Mouse (Mus musculus) neural tube, embryonic 12.5 days (tissue): ENCODE data around the gene Ccdc107. TPM values are rescaled to one million over a fixed set of nuclear protein-coding genes. Genes with fewer than 3 reads are reported as not detected.

Experiments used
- ATAC-seq: fragments of 200-750 bp; cut with Nextera tagmentation; 2 replicates; pipeline ENCODE4 v1.8.0; 2017; ENCODE audit warnings: low read depth, mild to moderate bottlenecking, moderate TSS enrichment, moderate library complexity; ENCODE audit not compliant: low FRiP score
- H3K27ac ChIP-seq: fragments of 300-500 bp; sonication (generic); 2 replicates; pipeline ENCODE4 v1.5.1; 2016
- H3K27me3 ChIP-seq: fragments of 300-500 bp; sonication (generic); replicated peaks from 2 replicates; pipeline ENCODE4 v1.6.1; 2016; ENCODE audit warnings: mild to moderate bottlenecking
- H3K36me3 ChIP-seq: fragments of 300-500 bp; sonication (generic); 2 replicates; pipeline ENCODE4 v1.6.1; 2016; ENCODE audit warnings: mild to moderate bottlenecking
- H3K4me1 ChIP-seq: fragments of 300-500 bp; sonication (generic); 2 replicates; pipeline ENCODE4 v1.6.1; 2016
- H3K4me2 ChIP-seq: fragments of 300-500 bp; sonication (generic); replicated peaks from 2 replicates; pipeline ENCODE4 v1.6.1; 2016; ENCODE audit warnings: mild to moderate bottlenecking
- H3K4me3 ChIP-seq: fragments of 300-500 bp; sonication (generic); 2 replicates; pipeline ENCODE4 v1.5.1; 2016
- H3K9ac ChIP-seq: fragments of 300-500 bp; sonication (generic); 2 replicates; pipeline ENCODE4 v1.6.1; 2016; ENCODE audit warnings: mild to moderate bottlenecking
- H3K9me3 ChIP-seq: fragments of 300-500 bp; sonication (generic); 2 replicates; pipeline ENCODE4 v1.6.1; 2016; ENCODE audit warnings: mild to moderate bottlenecking
- WGBS: fragments of 180-500 bp; shearing (Covaris S2); methylation state at CpG from one replicate; pipeline ENCODE4 v1.1.7; 2016; 5-methylcytosine and 5-hydroxymethylcytosine counted together
- polyA plus RNA-seq: library from polyadenylated mRNA; unstranded; fragments of >200 nt; fragmentation: Nextera tagmentation; extraction: Ambion mirVana; gene quantifications from 2 replicates; pipeline ENCODE4 v1.2.1, GENCODE M21; 2016

Gene Ccdc107
- polyA plus RNA-seq, 1 experiment from 2014 or later = 54.6 TPM

GRCm38 (mm10) chr4:43504269-43504668 lies 11.6 kb downstream of the Ccdc107 start:
- ATAC-seq = no peak
- H3K27me3 ChIP-seq = peaks cover 34% of the 10 kb centered on the region

GRCm38 (mm10) chr4:43506074-43506473 lies 13.4 kb downstream of the Ccdc107 start:
- Histone ChIP-seq H3K4me3 (no peak overlapping the region), H3K9ac (no peak overlapping the region), H3K4me2 (no peak overlapping the region), H3K4me1 (peaks cover 17% of the 10 kb centered on the region), H3K27me3 (peaks cover 36% of the 10 kb centered on the region), H3K27ac (no peak overlapping the region), H3K9me3 (no peaks in the 10 kb centered on the region), H3K36me3 (no peaks in the 10 kb centered on the region)
- ATAC-seq = no peak
- 69% methylated on average over 8 of the region's 8 CpGs for WGBS

More at GRCm38 (mm10) chr4:43504269-43504668, 11.6 kb downstream of the Ccdc107 start:
- Histone ChIP-seq H3K4me2 (no peak overlapping the region), H3K4me3 (no peak overlapping the region), H3K9me3 (no peaks in the 10 kb centered on the region), H3K36me3 (no peaks in the 10 kb centered on the region), H3K9ac (no peak overlapping the region), H3K4me1 (peaks cover 16% of the 10 kb centered on the region), H3K27ac (no peak overlapping the region)
- 86% methylated on average over 4 of the region's 4 CpGs for WGBS

GRCm38 (mm10) chr4:43506536-43507185 lies 14.0 kb downstream of the Ccdc107 start, which contains the start of gene Car9:
TSS of gene Car9 (plus strand) at chr4:43506966.
- 61% methylated on average over 9 of the region's 9 CpGs for WGBS
- no peaks in the 10 kb centered on the region for H3K9me3 ChIP-seq
- H3K36me3 ChIP-seq = no peaks in the 10 kb centered on the region
- ATAC-seq = no peak
- H3K9ac ChIP-seq = no peak within 1 kb of the TSS
- H3K27ac ChIP-seq = no peak within 1 kb of the TSS
- H3K4me2 ChIP-seq = peak within 1 kb of the TSS; percentile 59
- H3K4me1 ChIP-seq = peaks cover 17% of the 10 kb centered on the region
- peaks cover 36% of the 10 kb centered on the region for H3K27me3 ChIP-seq
- no peak within 1 kb of the TSS for H3K4me3 ChIP-seq

DNA sequence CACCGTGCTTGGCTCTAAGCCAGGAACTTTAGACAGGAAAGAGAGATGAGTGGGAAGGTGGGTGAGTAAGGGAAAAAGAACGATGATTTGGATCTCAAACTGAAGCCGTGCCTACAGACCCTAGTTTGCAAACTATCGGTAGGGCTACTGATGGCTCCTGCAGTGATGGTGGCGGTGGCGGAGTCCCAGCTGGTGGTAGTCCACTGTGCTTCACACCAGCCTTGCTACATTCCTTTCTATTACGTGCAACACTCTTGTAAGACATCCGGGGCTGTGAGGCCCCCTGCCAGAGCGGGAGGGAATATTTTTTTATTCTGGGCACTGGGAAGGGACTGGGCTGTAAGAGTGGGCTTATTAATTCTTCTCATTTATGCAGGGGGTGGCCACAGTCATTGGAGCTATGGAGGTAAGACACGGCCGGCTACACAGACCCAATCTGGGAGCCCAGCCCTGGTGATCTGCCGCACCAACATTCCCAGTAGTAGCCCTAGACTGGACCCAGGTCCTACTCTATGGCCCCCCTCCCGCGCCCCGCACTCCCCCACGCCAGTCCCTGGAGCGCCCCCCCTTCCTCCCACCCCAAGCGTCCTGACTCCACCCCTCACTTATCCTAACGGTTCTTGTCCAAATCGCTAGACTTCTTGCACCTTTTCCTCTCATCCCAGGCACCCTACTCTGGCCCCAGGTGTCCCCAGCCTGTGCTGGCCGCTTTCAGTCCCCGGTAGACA lies 15.4 kb downstream of the Ccdc107 start:
- H3K4me2 ChIP-seq = peak overlapping the region; percentile 59
- H3K9me3 ChIP-seq = no peaks in the 10 kb centered on the region
- no peak overlapping the region for H3K27ac ChIP-seq
- H3K4me3 ChIP-seq = peak overlapping the region; percentile 23
- H3K27me3 ChIP-seq = peaks cover 31% of the 10 kb centered on the region
- 10% methylated on average over 22 of the region's 22 CpGs for WGBS
- H3K36me3 ChIP-seq = no peaks in the 10 kb centered on the region
- peak overlapping the region; percentile 35; the same call in 1 of the 2 replicates for H3K9ac ChIP-seq
- H3K4me1 ChIP-seq = peaks cover 17% of the 10 kb centered on the region
- ATAC-seq = no peak; the same call in 1 of the 2 replicates

DNA sequence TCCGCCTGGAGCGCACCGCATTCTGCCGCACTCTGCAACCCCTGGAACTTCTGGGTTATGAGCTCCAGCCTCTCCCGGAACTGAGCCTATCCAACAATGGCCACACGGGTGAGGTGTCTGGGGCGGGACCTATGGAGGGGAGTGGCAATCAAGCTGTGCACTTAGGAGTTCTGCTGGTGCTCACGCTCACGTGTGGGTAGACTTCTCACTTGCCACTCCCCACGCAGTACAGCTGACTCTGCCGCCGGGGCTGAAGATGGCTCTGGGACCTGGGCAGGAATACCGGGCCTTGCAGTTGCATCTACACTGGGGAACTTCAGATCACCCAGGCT lies 15.9 kb downstream of the Ccdc107 start:
- H3K9ac ChIP-seq = peak overlapping the region; percentile 35; the same call in 1 of the 2 replicates
- peak overlapping the region; percentile 23 for H3K4me3 ChIP-seq
- H3K27me3 ChIP-seq = peaks cover 31% of the 10 kb centered on the region
- 10% methylated on average over 13 of the region's 13 CpGs for WGBS
- peaks cover 17% of the 10 kb centered on the region for H3K4me1 ChIP-seq
- no peak overlapping the region for H3K27ac ChIP-seq
- H3K36me3 ChIP-seq = no peaks in the 10 kb centered on the region
- no peaks in the 10 kb centered on the region for H3K9me3 ChIP-seq
- peak overlapping the region; percentile 59 for H3K4me2 ChIP-seq
- ATAC-seq = peak; percentile 37

DNA sequence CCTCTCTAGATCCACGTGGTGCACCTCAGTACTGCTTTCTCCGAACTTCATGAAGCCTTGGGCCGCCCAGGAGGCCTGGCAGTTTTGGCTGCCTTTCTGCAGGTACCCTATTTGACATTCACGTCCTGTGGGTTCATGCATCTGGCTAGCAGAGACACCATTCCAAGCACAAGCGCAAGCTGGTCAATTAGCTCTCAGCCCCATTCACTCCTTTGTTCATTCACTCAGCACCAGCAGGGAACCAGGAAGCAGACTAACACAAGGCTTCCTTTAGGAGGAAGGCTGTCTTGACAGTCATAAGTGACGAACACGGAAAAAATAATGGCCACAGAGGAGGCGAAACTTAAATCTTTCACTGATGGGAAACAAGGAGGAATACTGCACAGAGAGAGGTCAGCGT lies 16.4 kb downstream of the Ccdc107 start:
- Histone ChIP-seq H3K27me3 (peaks cover 31% of the 10 kb centered on the region), H3K4me1 (peaks cover 17% of the 10 kb centered on the region), H3K27ac (no peak overlapping the region), H3K9me3 (no peaks in the 10 kb centered on the region), H3K36me3 (no peaks in the 10 kb centered on the region), H3K9ac (no peak overlapping the region), H3K4me2 (peak overlapping the region; percentile 59), H3K4me3 (peak overlapping the region; percentile 23; the same call in 1 of the 2 replicates)
- no peak for ATAC-seq
- 18% methylated on average over 9 of the region's 9 CpGs for WGBS

GRCm38 (mm10) chr4:43511675-43512454 lies 19.2 kb downstream of the Ccdc107 start:
- Histone ChIP-seq H3K36me3 (no peaks in the 10 kb centered on the region), H3K27me3 (peaks cover 26% of the 10 kb centered on the region), H3K9ac (no peak overlapping the region), H3K4me2 (no peak overlapping the region), H3K9me3 (no peaks in the 10 kb centered on the region), H3K4me1 (peaks cover 17% of the 10 kb centered on the region), H3K27ac (no peak overlapping the region), H3K4me3 (no peak overlapping the region)
- WGBS = 78% methylated on average over 19 of the region's 19 CpGs
- no peak for ATAC-seq

GRCm38 (mm10) chr4:43512653-43513052 lies 20.0 kb downstream of the Ccdc107 start:
- no peak for ATAC-seq
- Histone ChIP-seq H3K27me3 (peaks cover 19% of the 10 kb centered on the region), H3K4me2 (no peak overlapping the region), H3K4me1 (peaks cover 17% of the 10 kb centered on the region), H3K9me3 (no peaks in the 10 kb centered on the region), H3K9ac (no peak overlapping the region), H3K4me3 (no peak overlapping the region), H3K36me3 (no peaks in the 10 kb centered on the region), H3K27ac (no peak overlapping the region)
- 71% methylated on average over 7 of the region's 7 CpGs for WGBS

DNA sequence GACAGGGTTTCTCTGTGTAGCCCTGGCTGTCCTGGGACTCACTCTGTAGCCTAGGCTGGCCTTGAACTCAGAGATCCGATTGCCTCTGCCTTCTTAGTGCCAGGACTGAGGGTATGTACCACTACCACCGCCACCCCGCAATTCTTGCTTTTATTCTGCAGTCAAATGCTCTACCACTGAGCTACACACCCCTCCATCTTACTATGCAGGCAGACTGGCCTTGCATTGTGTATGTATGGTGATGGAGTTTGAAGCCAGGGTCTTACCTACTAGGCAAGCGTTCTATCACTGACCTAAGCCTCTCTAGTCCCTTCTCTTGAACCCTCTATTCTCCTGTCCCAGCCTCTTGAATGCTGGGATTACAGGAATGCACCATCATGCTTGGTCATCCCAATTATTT lies 20.6 kb downstream of the Ccdc107 start:
- no peak overlapping the region for H3K4me3 ChIP-seq
- ATAC-seq = no peak
- no peaks in the 10 kb centered on the region for H3K36me3 ChIP-seq
- no peaks in the 10 kb centered on the region for H3K9me3 ChIP-seq
- no peak overlapping the region for H3K27ac ChIP-seq
- peaks cover 15% of the 10 kb centered on the region for H3K27me3 ChIP-seq
- no peak overlapping the region for H3K9ac ChIP-seq
- H3K4me2 ChIP-seq = no peak overlapping the region
- 91% methylated on average over 4 of the region's 4 CpGs for WGBS
- H3K4me1 ChIP-seq = peaks cover 11% of the 10 kb centered on the region

DNA sequence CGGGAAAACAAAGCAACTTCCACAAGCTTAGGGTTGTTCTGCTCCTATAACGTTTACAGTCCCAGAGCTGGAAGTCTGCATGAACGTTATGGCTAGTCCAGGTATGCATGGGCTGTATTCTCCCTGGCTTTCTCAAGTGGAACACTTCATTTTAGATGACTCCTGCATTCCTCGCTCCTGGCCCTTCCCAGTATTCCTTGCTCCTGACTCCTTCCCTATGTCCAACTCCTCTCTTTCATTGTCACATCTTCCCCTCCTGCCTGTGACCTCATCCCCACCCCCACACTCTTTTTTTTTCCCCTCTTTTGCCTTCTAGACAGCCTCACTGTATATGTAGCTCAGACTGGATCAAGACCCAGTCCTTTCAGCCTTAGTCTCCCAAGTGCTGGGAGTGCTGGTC lies 21.1 kb downstream of the Ccdc107 start:
- H3K4me1 ChIP-seq = peaks cover 9% of the 10 kb centered on the region
- H3K27me3 ChIP-seq = peaks cover 10% of the 10 kb centered on the region
- no peak overlapping the region for H3K9ac ChIP-seq
- WGBS = 84% methylated on average over 4 of the region's 4 CpGs
- H3K4me3 ChIP-seq = no peak overlapping the region
- no peak overlapping the region for H3K4me2 ChIP-seq
- no peak for ATAC-seq
- H3K9me3 ChIP-seq = no peaks in the 10 kb centered on the region
- no peaks in the 10 kb centered on the region for H3K36me3 ChIP-seq
- H3K27ac ChIP-seq = no peak overlapping the region

DNA sequence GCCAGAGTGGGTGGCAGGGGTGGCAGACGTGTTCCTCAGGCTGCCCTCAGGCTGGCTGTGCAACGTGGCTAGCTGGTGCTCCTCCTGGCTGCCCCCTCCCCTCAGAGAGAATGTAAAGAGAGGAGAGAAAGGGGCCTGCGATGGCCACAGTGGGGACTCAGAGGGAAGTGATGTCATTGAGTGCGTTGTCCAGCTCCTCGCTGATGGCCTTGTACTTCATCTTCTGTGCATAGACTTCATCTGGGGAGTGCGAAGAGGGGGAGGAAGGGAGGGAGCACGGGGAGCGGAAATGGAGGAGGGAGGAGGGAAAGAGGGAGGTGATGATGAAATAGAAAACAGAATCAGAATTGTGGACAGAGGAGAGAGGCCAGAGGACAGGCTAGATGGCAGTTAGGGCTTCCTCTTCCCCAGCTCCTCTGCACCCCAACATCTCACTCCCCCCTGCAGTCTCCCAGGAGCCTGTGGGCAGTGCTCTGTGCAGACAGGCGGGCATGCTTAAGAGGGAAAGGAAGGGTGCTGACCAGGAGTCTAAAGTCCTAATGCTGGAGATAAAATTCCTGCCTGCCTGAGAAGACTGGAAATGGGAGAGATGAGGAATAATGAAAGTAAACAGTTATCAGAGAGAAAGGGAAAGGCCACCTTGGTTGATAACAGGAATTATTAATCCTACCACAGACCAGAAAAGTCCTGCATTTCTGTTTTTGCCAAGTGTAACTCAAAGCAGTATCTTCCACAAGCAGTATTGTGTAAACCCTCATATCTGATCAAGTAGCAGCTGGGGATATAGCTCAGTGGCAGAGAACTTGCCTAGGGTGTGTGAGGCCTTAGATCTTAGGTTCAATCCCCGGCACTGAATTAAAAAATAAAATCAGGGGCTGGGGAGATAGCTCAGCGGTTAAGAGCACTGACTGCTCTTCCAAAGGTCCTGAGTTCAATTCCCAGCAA lies 23.3 kb downstream of the Ccdc107 start:
- 69% methylated on average over 11 of the region's 11 CpGs for WGBS
- no peak overlapping the region for H3K27ac ChIP-seq
- H3K4me1 ChIP-seq = 0 out of 2 replicates have a peak, but pooled peaks cover 8% of the 10 kb centered on the region
- no peaks in the 10 kb centered on the region for H3K9me3 ChIP-seq
- no peaks in the 10 kb centered on the region for H3K36me3 ChIP-seq
- H3K4me2 ChIP-seq = no peak overlapping the region
- H3K9ac ChIP-seq = no peak overlapping the region; the same call in 1 of the 2 replicates
- ATAC-seq = no peak
- peaks cover 9% of the 10 kb centered on the region; the same call in 1 of the 2 replicates for H3K27me3 ChIP-seq
- no peak overlapping the region for H3K4me3 ChIP-seq
